Mouse (Mus musculus) thymus, postnatal 10 days (tissue): ENCODE measurements around the gene Gm37240.
A peak's percentile ranks its signal among the peaks of the same experiment; 100 is the strongest.

Source experiments
- DNase-seq, 2 experiments: peaks; one replicate each; pipeline ENCODE4 v3.0.0; 2021; ENCODE audit warnings: low spot score in 2 of 2

Gene Gm37240

DNA sequence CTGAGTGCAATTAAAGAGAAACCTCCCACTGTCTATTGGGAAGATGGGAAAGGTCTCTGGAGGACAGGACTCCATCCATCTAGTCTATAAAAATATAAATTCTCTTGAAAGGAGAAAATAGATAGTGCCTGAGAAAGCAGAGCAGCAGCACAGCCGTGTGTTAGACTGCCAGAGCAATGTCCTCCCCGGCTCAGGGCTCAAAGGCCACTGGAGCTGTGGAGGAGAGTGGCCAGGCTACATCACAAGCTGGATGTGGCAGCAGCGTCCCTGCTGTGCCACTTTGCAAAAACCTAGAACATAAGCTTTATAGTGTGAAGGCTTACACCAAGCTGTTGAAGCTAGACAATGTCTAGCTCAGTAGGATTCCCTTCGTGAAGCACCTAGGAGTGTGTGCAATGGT is 138.0 kb downstream of the Gm37240 start:
- DNase-seq, result no peak

DNA sequence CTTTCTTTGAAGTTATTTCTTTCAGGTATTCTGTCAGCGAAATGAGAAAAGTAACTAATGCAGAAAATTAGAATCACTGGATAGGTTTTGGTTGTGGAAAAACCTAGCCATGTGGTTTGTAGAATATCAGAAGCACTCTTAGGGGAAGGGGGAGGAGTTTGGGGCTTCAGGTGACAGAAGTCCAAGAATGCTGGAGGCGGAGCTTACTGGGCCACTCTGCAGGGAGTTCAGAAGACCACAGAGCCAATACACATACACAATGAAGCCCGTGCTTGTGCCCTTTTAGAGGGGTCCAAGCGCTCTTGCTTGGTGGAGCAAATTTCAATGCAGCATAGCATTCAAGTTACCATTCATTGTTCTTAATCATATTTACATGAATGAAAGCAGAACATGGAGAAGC is 138.5 kb downstream of the Gm37240 start:
- no peak for DNase-seq

DNA sequence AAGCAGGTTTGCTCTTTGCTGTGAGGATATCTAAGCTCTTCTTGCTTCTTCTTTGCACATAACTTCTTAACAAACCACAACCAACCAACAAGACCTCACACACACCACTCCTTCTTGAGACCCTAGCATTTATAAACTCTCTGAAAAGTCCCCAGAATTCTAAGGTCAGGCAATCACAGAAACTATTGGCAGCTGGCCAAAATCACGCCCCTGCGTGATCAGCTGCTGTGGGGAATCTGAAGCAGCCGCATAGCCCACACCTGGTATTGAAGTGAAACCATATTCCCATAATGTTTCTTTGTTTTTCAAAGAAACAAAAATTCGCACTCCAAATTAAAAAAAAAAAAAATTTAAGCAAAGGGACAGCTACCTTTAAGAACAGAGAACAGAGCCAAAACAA is 141.2 kb downstream of the Gm37240 start:
- no peak for DNase-seq

DNA sequence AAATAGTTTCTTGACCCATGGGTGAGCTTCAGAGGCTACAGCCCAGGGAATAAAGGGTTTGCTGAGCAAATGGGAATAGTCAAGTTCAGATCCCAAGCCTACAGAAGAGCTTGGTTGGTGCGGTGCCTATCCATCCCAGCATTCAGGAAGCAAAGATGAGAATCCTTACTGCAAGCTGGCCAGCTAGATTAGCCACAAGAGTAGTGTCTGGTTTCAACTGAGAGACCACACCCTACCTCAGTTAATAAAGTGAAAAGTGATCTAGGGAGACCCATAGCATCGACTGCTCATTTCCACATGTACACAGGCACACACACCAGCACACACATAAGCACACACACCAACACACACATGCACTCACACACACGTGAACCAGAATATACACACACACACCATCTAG is 145.6 kb downstream of the Gm37240 start:
- no peak for DNase-seq

DNA sequence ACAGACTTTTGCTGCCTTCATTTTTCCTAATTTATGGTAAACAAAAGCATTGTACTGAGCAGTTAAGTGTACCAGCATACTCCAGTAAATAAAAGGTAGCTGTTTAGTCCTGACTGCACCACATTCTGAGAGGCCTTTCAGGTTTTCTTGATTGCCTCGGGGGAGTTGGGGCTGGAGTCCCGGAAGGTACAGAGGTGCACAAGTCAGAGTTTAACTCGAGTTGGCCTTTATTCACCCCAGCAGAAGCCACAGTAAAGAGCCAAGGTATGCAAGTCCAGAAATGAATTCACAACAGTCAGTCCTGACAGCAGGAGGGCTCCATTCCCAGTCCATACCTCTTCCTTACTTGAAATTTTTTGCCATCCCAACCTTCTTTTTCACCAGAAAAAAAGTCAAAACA is 148.7 kb downstream of the Gm37240 start:
- no peak for DNase-seq

DNA sequence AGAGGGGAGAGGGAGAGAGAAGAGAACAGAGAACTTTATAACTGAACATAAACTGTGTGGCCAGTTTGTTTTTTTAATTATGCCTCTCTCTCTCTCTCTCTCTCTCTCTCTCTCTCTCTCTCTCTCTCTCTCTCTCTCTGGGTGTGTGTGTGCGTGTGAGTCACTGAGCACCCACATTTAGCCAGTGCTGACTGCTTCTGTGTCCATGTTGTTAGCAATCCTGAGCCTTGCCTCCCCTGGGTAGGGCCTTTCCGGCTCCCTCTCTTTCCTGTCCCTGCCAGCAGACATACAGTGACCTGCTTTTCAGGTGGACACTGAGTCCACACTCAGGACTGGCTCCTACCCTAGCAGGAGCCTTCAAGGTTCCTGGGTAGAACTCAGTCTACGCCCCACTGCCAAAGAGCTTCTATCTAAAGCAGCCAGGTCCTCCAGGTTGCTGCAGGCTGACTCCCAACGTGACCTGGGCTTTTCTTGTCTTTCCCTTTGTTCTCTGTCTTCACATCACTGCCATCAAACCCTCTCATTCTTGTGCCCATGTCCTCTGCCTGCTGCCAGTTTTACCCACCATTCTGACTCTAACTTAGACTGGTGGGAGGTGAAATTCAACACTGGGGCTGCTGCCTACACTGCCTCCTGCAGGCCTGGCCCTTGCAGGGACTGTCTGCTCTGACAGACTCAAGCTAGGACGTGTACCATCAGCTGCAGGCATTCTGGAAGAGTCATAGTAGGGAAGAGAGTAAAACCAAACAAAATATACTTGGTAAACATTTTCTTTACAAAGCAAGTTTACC is 153.2 kb downstream of the Gm37240 start:
- no peak for DNase-seq

DNA sequence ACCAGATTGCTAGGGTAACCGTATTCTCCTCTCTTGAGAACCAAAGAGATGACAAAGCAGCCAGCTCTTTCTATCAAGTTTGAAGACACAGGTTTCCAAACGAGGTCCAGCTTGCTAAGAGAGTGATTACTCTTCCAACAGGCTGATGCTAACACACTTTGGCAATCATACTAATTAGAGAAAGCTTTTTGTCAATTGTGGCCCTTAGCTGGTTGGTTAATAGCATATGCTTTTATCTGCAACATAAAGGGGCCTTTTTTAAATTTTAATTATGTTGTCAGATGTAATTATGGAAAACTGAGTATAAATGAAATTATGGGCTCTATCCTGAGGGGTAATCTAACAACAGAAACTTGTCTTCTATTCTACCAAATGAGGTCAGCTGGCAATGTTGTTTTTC is 160.1 kb downstream of the Gm37240 start:
- no peak for DNase-seq

DNA sequence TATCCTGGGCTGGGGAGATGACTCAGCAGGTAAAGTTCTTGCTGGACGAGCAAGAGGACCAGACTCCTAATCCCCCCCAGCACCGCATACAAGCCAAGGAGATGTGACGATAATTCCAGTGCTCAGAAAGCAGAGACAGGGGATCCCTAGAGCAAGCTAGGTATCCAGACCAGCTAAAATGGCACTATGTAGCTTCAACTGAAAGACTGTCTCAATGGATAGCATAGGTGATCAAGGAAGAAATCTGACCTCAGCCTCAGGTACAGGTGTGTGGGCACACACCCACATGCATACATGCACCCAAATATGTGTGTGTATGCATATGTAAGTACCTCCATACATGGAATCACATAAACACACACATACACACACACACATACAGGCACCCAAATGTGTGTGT is 161.3 kb downstream of the Gm37240 start:
- no peak for DNase-seq

DNA sequence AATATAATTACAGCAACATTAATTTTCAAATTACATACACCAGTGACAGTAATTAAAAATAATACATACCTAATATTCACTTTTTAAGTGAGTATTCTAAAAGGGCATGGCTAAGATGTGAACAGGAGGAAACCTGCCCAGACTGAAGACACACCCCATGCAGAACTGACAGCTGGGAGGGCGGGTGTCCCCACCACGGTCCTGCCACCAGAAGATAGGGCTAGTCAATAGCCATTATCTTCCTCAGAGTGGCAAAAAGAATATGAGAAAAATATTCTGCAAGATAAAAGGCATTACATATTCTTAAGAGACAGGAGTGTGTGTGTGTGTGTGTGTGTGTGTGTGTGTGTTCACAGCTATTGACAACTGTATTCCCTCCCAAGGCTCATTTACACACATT is 162.2 kb downstream of the Gm37240 start:
- DNase-seq, result no peak

DNA sequence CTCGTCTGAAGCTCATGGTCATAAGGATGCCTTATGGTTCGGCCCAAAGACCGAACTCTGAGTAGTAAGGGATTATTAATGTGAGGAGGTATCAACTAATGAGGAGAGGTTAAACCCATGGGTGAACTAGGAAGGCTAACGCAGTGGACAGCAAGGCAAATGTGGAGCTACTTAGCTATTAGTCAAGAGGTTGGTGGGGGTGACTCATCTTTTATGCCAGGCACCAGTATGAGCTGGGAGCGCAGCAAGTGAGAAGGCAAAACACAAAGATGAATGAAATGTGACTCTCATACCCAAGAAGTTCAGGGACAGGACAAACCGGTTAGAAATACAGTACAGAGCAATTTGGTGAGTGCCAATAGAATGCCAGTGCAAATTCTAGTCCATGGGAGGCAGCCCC is 164.7 kb downstream of the Gm37240 start:
- no peak for DNase-seq

DNA sequence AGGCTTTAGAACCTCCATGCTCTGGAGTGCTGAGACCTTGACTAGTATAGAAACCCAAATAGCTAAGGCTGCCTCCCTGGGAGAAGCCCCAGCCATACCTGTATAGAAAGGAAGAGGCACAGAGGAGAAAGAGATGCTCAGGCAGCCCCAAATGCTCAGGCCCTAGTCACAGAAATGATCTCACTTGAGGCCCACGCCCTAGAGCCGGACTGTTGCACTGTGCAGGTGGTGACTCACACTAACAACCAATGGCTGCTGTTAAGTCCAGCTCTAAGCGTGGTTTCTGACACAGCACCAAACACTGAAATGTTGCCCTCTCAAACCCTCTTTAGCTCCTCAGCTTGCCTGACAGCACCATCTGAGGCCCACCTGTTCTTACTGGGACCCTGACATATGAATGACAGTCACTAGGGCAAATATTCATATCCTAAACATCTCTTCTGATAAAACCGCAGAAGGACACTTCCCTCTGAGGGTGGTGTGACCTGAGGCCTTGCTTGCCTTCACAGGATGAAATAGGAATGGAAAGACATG is 171.5 kb downstream of the Gm37240 start:
- DNase-seq, result no peak

DNA sequence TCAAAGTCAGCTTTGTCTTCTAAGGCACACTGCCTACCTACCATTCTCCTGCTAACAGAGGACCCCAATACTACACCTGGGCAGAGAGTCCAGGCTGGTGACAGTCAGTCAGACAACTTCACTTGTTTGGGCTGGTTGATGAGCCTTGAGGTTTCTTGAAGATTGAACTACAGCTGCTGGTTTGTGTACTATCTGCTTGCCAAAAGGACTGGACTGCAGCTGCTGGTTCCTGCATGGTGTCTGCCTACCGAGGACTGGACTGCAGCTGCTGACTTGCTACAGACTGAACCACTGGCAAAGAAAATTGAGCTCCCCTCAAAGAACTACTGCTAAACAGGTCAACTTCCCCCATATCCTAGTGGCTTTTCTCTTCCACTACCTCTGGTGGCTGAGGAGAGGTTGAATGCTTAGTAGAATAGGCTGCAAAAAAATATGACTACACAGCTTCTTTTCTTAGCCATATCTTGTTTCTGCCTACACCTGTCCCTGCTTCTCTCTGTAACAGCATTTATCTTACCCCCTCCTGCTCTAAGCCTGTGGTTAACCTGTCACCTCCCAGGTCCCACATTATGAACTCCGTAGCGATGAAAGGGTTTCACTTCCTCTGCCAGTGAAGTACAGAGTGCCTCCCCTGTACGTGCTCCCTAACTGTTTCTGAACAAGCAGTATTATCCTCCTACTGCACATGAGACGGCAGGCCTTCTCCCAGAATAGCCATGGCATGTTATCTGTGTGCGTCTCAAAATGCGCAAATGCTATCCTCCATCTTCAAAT is 173.2 kb downstream of the Gm37240 start:
- no peak for DNase-seq

DNA sequence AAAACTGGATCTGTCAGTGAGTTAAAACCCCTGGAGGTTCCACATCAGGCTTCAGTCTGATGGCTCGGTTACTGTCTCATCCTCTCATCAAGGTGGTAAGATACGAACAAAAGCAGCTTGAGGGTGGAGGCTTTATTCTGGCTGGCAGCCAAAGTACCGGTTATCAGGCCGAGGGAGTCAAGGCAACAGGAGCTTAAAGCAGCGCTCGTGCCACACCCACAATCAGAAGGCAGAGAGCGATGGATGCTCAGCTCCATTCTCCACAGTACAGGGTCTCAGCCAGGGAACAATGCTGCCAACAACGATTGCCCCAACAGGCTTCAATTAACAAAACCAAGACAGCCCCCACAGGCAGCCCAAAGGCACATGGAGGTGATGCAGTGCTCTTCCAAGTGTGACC is 176.6 kb downstream of the Gm37240 start:
- DNase-seq, result no peak

DNA sequence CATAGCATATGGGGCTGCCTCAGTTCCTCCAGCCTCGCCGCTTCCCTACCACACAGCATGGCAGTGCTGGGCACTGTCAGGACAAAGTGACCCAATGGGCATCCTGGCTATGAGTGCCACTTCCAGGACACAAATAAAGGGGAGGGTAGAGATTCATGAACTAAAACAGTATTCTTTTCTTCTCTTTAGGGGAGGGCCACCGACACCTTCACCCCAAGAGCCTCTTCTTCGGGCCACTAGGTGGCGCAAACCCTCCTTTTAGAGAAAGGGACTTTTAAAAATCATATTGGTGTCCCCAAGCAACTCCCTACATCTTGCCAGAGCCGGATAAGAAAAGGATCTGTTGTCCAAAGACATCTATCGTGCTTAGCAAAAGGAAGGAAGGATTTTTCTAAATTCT is 179.9 kb downstream of the Gm37240 start:
- peak in 1 of 2 experiments; percentile 12 for DNase-seq

DNA sequence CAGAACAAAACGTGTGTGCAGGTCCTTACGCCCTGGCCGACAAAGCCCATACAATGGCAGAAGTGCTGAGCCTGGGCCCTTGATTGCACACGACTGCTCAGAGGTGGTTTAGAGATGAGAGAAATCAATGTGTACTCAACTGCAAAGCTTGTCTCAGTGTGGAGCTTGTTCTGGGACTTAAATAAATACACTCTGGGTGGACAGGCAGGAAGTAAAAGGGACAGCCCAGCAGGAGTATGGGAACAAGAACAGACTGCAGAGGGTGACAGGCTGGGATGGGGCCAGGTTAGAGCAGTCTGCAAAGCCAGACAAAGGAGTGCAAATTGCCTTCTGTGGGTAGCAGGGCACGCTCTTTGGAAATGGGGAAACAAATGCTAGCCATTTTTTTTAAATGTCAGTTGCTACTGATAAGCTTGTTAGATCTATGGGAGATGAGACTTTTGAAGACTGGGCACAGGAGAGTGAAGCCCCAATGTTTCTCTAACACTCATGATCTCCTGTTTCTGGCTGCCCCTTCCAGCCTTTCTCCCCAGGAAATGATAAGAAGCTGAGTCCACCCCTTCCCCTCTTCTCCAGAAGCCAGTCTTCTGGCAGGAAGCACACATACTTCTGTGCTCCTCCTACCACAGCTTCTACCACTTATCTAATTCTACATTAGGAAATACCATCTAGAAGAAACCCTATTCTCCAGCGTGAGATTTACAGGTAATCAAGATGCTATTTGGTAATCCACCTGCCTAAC is 184.0 kb downstream of the Gm37240 start:
- DNase-seq, result no peak

DNA sequence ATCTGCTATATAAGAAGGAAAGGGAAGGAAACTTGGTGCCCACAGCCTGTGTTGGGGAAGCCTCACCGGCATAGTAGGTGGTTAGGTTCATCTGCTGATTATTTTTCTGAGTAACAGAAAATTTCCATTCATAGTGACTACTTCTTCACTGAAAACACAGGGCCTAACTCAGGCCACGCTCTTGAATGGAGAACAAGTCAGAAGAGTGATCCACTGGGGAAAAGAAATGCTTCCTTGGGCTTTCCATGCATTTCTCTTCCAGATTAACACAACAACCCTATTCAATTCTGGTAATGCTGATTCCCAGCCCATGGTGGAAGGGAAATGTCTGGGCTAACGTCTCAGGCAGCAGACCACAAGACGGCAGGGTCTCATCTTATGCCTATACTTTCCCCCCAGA is 188.8 kb downstream of the Gm37240 start:
- DNase-seq, result no peak

DNA sequence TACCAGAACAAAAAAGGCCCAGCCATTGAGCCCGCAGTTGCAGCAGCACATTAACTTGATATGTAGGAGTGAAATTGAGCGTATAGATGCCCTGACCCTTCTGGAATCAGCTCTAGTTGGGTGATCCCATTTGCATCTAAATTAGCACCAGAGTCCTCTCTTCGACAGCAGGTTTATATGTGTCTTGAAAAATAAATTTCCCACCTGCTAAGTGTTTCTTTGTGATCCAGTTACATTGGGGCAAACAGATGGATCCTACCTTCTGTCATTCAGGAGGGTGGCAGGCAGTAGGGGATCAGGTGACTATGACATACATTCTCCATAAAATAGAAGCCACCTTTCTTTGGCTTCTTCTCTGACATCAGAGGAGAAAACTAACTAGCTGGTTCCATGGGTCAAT is 192.3 kb downstream of the Gm37240 start:
- no peak for DNase-seq

DNA sequence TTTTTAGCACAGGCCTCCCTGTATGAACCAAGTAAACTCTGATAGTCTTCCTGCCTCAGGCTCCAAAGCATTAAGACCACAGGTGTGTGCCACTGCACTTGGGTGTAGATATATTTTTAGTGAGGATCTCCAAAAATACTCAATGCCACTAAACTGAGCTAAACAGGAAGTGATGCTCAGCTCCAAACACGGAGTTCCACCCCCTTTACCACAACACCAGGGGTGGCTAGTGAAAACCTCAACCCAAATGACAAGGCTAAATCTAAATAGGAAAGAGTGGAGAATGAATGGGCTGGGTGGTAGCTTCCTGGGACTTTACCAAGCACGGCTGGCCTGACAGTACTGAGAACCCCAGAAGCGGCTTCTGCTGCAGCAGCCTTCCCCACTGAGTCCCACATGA is 194.3 kb downstream of the Gm37240 start:
- no peak for DNase-seq

DNA sequence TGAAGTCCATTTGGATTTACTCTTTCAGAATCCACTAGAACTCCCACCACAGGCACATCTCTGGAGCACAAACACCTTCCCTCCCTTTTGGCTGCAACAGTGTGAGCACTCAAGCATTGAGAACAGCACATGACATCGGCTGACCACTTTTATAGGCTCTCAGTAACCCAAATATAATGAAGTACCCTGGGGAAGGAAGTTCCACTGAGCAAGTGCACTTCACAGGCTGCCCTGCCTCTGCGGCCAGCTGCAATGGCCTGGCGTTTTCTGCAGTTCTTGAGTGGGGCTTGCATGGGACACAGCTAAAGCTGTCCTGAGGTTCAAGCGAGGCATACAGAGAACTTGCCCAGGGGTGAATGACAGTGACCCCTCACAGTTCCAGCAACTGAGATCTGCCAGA is 196.2 kb downstream of the Gm37240 start:
- no peak for DNase-seq

DNA sequence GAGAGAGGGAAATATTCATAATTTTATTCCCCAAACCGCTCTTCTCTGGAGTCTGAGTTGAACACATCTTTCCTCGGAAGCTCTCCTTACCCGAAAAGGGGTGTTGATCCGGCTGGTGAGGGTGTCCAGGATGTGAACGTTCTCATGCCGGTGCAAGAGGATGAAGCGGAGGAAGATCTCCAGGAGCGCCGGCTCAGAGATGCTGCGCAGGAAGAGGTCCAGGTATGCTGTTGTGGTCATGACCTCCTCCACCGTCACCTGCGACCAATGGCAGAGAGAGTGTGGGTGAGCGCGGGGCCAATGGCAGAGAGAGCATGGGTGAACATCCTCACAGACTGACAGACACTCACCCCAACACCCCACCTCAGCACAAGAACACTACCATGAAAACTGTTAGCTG is 199.0 kb downstream of the Gm37240 start:
- no peak for DNase-seq

DNA sequence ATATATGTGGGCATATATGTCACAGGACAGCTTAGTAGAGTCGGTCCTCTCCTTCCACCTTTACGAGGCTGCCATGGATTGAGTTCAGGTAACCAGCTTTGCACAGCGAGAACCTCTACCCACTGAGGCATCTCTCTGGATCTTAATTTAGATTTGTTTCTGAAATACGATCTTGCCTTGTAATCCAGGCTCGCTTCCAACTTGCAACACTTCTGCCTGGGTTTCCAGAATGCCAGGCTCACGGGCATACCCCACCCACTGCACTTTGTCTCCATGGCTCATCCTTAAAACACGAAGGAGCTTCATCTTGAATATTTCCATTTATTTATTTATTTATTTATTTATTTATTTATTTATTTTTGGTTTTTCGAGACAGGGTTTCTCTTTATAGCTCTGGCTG is 202.0 kb downstream of the Gm37240 start:
- no peak for DNase-seq

DNA sequence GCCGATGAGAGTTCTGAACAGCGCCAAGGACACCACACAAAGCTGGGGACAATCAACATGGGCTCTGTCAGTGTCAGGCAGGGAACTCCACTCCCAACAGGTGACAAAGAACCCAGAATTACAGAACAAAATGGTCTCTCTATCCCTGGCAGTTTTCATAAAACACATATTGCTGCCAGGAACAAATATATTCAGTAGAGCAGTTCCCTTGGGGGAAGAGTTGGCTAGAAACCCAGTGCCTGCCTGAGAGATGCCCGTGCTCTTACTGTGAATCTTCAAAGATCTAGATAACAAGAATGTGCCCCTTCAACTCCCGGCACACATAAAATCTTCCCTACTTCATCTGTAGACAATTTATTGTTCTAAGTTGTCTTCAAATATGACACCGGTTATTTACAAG is 203.7 kb downstream of the Gm37240 start:
- DNase-seq, result no peak
